Mouse (Mus musculus) forebrain, embryonic 13.5 days (tissue): ENCODE data around the gene Abhd2. TPM values are rescaled to one million over a fixed set of nuclear protein-coding genes. Genes with fewer than 3 reads are reported as not detected.

Experiments
- ATAC-seq: fragments of 200-750 bp; cut with Nextera tagmentation; 2 replicates; pipeline ENCODE4 v1.8.0; 2017
- H3K27ac ChIP-seq: fragments of 300-500 bp; sonication (generic); 2 replicates; pipeline ENCODE4 v1.5.1; 2015; ENCODE audit warnings: inconsistent platforms, mild to moderate bottlenecking, moderate library complexity
- H3K27me3 ChIP-seq: fragments of 300-500 bp; sonication (generic); 2 replicates; pipeline ENCODE4 v1.6.1; 2015; ENCODE audit warnings: mild to moderate bottlenecking, inconsistent platforms
- H3K36me3 ChIP-seq: fragments of 300-500 bp; sonication (generic); 2 replicates; pipeline ENCODE4 v1.6.1; 2015; ENCODE audit warnings: mild to moderate bottlenecking, inconsistent platforms; ENCODE audit not compliant: poor library complexity, severe bottlenecking
- H3K4me1 ChIP-seq: fragments of 300-500 bp; sonication (generic); 2 replicates; pipeline ENCODE4 v1.6.1; 2015; ENCODE audit warnings: inconsistent platforms
- H3K4me2 ChIP-seq: fragments of 300-500 bp; sonication (generic); 2 replicates; pipeline ENCODE4 v1.6.1; 2015; ENCODE audit warnings: inconsistent platforms, mild to moderate bottlenecking, moderate library complexity
- H3K4me3 ChIP-seq: fragments of 300-500 bp; sonication (generic); 2 replicates; pipeline ENCODE4 v1.5.1; 2015; ENCODE audit warnings: mild to moderate bottlenecking, inconsistent platforms
- H3K9ac ChIP-seq: fragments of 300-500 bp; sonication (generic); 2 replicates; pipeline ENCODE4 v1.6.1; 2015; ENCODE audit warnings: mild to moderate bottlenecking, inconsistent platforms
- H3K9me3 ChIP-seq: fragments of 300-500 bp; sonication (generic); replicated peaks from 2 replicates; pipeline ENCODE4 v1.6.1; 2016; ENCODE audit warnings: inconsistent platforms
- WGBS: fragments of 180-500 bp; shearing (Covaris S2); methylation state at CpG from one replicate; pipeline ENCODE4 v1.1.7; 2015; 5-methylcytosine and 5-hydroxymethylcytosine counted together
- polyA plus RNA-seq: library from polyadenylated mRNA; unstranded; fragments of >200 nt; fragmentation: Nextera tagmentation; extraction: Ambion mirVana; gene quantifications from 2 replicates; pipeline ENCODE4 v1.2.1, GENCODE M21; 2015

Abhd2 gene
- polyA plus RNA-seq, 1 experiment from 2014 or later: 17.3 TPM

DNA sequence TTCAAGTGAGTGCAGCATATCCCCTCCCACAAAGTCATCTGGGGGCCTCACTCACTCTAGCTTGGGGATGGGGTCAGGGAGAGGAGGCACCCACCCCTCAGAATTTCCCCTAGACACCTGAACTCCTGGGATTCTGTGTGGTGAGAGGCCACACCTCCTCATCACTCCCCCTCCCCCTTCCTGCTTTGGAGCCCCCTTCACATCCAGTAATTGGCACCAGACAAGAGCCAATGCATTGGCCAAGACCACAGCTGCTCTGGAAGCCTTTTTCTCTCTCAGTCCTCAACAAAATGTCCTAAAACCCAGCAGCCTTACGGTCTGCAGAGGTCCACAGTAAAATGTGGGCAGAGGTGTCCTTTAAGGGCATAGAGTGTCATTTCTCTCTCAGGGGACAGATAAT is 25.6 kb upstream of the Abhd2 start:
- Histone ChIP-seq H3K9me3 (no peaks in the 10 kb centered on the region), H3K27me3 (no peaks in the 10 kb centered on the region), H3K4me3 (no peak overlapping the region), H3K27ac (no peak overlapping the region), H3K9ac (no peak overlapping the region), H3K4me2 (no peak overlapping the region), H3K4me1 (peaks cover 7% of the 10 kb centered on the region), H3K36me3 (no peaks in the 10 kb centered on the region)
- WGBS: 82% methylated on average over 1 of the region's 1 CpGs
- 0 out of 2 replicates have a peak, but pooled peaks have one; percentile 7 for ATAC-seq

DNA sequence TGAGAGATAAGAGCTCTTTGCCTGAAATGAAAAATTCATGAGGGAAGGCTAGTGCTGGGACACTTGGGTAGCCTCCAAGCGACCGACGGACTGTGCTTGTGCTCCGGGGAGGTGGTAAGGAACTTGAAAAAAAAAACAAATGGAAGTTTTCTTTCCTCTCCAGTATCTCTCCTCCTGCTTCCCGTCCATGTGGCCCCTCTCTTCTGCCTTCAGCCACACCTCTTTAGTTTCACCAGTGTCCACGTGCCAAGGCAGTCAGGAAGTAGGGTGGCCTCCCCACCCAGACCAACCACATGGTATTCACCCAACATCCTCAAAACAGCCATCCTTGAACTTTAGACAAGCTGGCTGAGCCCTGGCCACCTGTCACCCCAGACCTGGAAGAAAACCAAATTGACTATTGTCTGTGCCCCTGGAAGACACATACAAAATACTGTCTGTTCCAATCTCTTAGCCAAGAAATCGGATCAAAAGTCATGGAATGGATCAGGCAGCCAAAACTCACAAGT is 25.1 kb upstream of the Abhd2 start:
- Histone ChIP-seq H3K9ac (no peak overlapping the region), H3K4me2 (no peak overlapping the region), H3K4me1 (peaks cover 7% of the 10 kb centered on the region), H3K9me3 (no peaks in the 10 kb centered on the region), H3K27me3 (no peaks in the 10 kb centered on the region), H3K4me3 (no peak overlapping the region), H3K27ac (no peak overlapping the region), H3K36me3 (no peaks in the 10 kb centered on the region)
- 66% methylated on average over 7 of the region's 7 CpGs for WGBS
- ATAC-seq: no peak

GRCm38 (mm10) chr7:79249581-79249980 is 23.4 kb upstream of the Abhd2 start:
- 79% methylated on average over 2 of the region's 2 CpGs for WGBS
- no peak overlapping the region for H3K9ac ChIP-seq
- H3K4me1 ChIP-seq: peaks cover 7% of the 10 kb centered on the region
- no peaks in the 10 kb centered on the region for H3K27me3 ChIP-seq
- H3K27ac ChIP-seq: no peak overlapping the region
- no peaks in the 10 kb centered on the region for H3K9me3 ChIP-seq
- H3K4me3 ChIP-seq: no peak overlapping the region
- no peaks in the 10 kb centered on the region for H3K36me3 ChIP-seq
- no peak overlapping the region for H3K4me2 ChIP-seq
- no peak for ATAC-seq

DNA sequence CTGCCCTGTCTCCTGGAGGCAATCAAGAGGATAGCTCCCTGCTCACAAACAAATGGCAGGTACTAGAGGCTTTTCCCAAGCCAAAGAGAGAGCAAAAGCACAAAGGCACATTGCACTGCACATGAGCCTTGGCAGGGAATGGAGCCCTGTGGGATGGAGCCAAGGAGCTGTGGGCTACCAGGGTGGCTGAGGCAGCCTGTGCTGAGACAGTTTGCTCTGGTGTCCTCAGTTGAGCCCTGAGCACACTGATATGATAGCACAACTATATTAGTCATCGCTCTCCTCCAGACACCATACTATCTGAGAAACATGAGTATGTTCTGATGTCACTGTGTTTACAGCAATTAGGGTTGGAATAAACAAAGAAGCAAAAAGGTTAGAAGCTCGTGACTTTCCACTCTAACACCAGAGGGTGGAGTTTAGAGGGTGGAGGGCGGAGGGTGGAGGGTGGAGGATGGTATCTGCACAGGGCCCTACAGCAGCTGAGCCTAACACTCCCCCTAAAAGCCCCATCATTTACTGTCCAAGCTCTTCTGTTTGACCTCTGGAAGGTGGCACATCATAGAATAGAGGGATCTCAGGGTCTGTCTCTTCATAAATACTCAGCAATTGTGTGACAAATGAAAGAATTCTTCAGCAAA is 18.6 kb upstream of the Abhd2 start:
- Histone ChIP-seq H3K36me3 (no peaks in the 10 kb centered on the region), H3K27me3 (no peaks in the 10 kb centered on the region), H3K9ac (no peak overlapping the region), H3K4me2 (no peak overlapping the region), H3K4me1 (no peaks in the 10 kb centered on the region), H3K4me3 (no peak overlapping the region), H3K27ac (no peak overlapping the region), H3K9me3 (no peaks in the 10 kb centered on the region)
- no peak for ATAC-seq
- WGBS: 85% methylated on average over 3 of the region's 3 CpGs

DNA sequence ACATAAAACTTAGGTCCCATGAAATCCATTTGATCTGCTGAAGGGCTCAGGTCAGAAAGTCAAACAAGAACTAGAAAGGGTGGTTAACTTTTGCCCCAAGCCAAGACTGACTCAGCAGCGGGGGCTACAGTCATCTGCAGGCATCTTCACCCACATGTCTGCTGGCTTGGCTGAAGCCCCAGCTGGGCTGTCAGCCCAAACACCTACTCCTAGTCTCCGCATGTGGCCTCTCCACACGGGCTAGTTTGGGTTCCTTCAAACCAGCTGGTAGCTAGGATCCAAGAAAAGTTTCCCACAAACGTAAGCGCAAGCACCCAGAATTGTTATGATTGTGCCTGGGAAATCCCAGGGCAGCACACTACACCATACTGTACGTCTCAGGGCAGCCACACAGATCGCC is 17.6 kb upstream of the Abhd2 start:
- Histone ChIP-seq H3K4me2 (no peak overlapping the region), H3K36me3 (no peaks in the 10 kb centered on the region), H3K9me3 (no peaks in the 10 kb centered on the region), H3K27me3 (no peaks in the 10 kb centered on the region), H3K9ac (no peak overlapping the region), H3K27ac (no peak overlapping the region), H3K4me1 (no peaks in the 10 kb centered on the region), H3K4me3 (no peak overlapping the region)
- WGBS: 92% methylated on average over 7 of the region's 7 CpGs
- ATAC-seq: no peak

- H3K9ac ChIP-seq: no peak overlapping the region
- no peaks in the 10 kb centered on the region for H3K4me1 ChIP-seq
- no peak overlapping the region for H3K4me3 ChIP-seq
- H3K27me3 ChIP-seq: no peaks in the 10 kb centered on the region
- no peak for ATAC-seq
- H3K27ac ChIP-seq: no peak overlapping the region
- H3K36me3 ChIP-seq: no peaks in the 10 kb centered on the region
- no peak overlapping the region for H3K4me2 ChIP-seq
- no peaks in the 10 kb centered on the region for H3K9me3 ChIP-seq
- 88% methylated on average over 10 of the region's 10 CpGs for WGBS
Measured at GRCm38 (mm10) chr7:79255752-79256151, 17.2 kb upstream of the Abhd2 start.

GRCm38 (mm10) chr7:79256716-79257115 is 16.3 kb upstream of the Abhd2 start:
- Histone ChIP-seq H3K27ac (no peak overlapping the region), H3K36me3 (no peaks in the 10 kb centered on the region), H3K9ac (no peak overlapping the region), H3K27me3 (no peaks in the 10 kb centered on the region), H3K9me3 (no peaks in the 10 kb centered on the region; the same call in 1 of the 2 replicates), H3K4me3 (no peak overlapping the region), H3K4me1 (no peaks in the 10 kb centered on the region), H3K4me2 (no peak overlapping the region)
- ATAC-seq: no peak
- WGBS: 93% methylated on average over 4 of the region's 4 CpGs

GRCm38 (mm10) chr7:79258981-79259542 is 13.9 kb upstream of the Abhd2 start:
- 88% methylated on average over 10 of the region's 10 CpGs for WGBS
- Histone ChIP-seq H3K9me3 (no peaks in the 10 kb centered on the region; the same call in 1 of the 2 replicates), H3K4me2 (no peak overlapping the region), H3K27ac (no peak overlapping the region), H3K36me3 (no peaks in the 10 kb centered on the region), H3K4me3 (no peak overlapping the region), H3K27me3 (no peaks in the 10 kb centered on the region), H3K4me1 (no peaks in the 10 kb centered on the region), H3K9ac (no peak overlapping the region)
- ATAC-seq: no peak

DNA sequence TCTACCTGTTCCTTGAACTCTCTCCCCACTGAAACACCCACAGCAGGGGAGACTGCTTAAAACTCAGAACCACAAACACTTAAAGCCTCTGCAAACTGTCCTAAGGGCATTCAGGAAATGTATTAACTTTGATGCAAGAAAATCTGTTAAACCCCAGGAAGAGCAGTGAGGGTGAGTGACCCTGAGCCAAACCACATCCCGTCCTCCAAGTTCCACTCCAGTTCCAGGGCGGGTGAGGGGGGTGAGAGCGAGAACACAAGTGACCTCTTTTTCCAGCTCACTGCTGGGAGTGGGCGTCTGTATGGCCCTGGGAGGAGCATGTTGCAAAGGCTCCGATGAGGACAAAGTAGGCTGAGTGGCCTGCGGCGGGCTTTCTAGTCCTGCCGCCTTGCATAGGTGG is 10.5 kb upstream of the Abhd2 start:
- no peak overlapping the region for H3K4me2 ChIP-seq
- no peaks in the 10 kb centered on the region for H3K4me1 ChIP-seq
- no peaks in the 10 kb centered on the region for H3K36me3 ChIP-seq
- H3K4me3 ChIP-seq: no peak overlapping the region
- no peaks in the 10 kb centered on the region for H3K27me3 ChIP-seq
- ATAC-seq: no peak
- WGBS: 83% methylated on average over 8 of the region's 8 CpGs
- no peaks in the 10 kb centered on the region; the same call in 1 of the 2 replicates for H3K9me3 ChIP-seq
- H3K9ac ChIP-seq: no peak overlapping the region
- no peak overlapping the region for H3K27ac ChIP-seq

DNA sequence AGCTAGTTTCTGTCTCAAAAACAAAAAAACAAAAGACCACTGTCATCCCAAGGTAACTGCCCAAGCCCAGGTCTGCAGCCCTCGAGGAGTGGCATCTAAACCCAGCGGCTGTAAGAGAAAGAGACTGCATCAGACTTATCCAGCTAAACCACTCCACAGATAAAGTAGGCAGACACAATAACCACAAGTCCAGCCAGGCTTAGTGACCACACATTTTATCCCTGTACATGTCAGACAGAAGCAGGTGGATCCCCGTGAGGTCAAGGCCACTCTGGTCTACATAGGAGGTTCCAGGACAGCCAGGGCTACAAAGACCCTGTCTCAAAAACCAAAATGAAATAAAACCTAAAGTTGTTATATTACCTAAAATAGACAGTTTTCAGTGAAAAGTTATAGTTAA is 9.2 kb upstream of the Abhd2 start:
- H3K9me3 ChIP-seq: no peaks in the 10 kb centered on the region; the same call in 1 of the 2 replicates
- no peak overlapping the region for H3K9ac ChIP-seq
- H3K4me1 ChIP-seq: peaks cover 5% of the 10 kb centered on the region; the same call in 1 of the 2 replicates
- no peaks in the 10 kb centered on the region for H3K27me3 ChIP-seq
- H3K4me2 ChIP-seq: no peak overlapping the region
- WGBS: 95% methylated on average over 3 of the region's 3 CpGs
- no peak for ATAC-seq
- H3K27ac ChIP-seq: no peak overlapping the region
- no peaks in the 10 kb centered on the region for H3K36me3 ChIP-seq
- no peak overlapping the region for H3K4me3 ChIP-seq

DNA sequence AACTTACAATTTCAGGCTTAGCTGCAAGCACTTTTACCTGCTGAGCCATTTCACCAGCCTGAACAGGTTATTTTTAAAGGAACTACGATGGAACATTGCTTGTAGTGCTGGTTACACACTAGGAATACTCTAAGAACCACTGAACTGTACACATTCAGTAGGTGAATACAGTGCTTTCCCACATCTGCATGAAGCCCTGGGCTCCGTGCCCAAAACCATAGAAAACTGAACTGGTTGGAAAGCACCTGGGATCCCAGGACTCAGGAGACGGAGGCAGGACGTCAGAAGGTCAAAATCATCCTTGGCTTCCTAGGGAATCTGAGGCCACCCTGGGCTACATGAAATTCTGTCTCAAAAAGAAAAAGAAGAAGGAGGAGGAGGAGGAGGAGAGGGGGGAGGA is 6.8 kb upstream of the Abhd2 start:
- Histone ChIP-seq H3K4me1 (peaks cover 5% of the 10 kb centered on the region; the same call in 1 of the 2 replicates), H3K36me3 (no peaks in the 10 kb centered on the region), H3K9me3 (no peaks in the 10 kb centered on the region), H3K27me3 (no peaks in the 10 kb centered on the region), H3K4me2 (no peak overlapping the region), H3K27ac (no peak overlapping the region), H3K4me3 (no peak overlapping the region), H3K9ac (no peak overlapping the region)
- WGBS: 57% methylated on average over 4 of the region's 4 CpGs
- no peak for ATAC-seq

DNA sequence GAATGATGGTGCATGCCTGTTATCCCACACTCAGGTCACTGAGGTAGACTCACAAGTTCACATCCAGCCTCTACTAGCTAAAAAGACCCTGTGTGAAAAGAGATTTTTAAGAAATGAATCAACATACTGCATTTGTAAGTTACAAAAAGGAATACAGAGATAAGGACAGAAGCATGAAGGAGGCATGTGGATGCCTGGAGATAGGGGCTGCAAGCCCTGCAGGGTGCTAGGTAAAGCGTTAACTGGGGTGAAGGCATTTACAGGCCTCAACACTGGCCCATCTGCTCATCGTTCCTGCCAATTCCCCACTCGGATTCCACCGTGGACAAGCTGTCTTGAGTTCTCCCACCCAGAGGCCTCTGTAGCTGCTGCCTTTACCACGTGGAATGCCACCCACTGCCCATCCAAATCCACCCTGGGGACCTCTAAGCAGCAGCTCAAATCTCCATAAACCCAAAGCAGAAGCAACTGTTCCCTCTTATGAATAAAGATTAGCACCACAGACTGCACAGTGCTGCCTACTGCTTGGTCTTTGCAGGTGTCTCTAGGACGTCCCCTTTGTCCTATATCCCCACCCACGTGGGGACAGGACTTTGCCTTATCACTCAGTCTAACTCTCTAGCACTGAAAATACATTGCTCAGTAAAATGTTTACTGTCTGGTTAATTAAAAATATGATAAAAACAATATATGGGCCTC is 5.2 kb upstream of the Abhd2 start:
- no peak overlapping the region for H3K9ac ChIP-seq
- no peaks in the 10 kb centered on the region for H3K36me3 ChIP-seq
- no peaks in the 10 kb centered on the region for H3K9me3 ChIP-seq
- no peak overlapping the region for H3K27ac ChIP-seq
- H3K4me3 ChIP-seq: no peak overlapping the region
- WGBS: 54% methylated on average over 7 of the region's 7 CpGs
- no peak for ATAC-seq
- no peaks in the 10 kb centered on the region for H3K27me3 ChIP-seq
- H3K4me2 ChIP-seq: no peak overlapping the region
- peaks cover 5% of the 10 kb centered on the region; the same call in 1 of the 2 replicates for H3K4me1 ChIP-seq
